Mouse (Mus musculus) left cerebral cortex, adult 9 months (tissue): ENCODE measurements at regions not wholly inside any gene's neighbourhood (a gene's known extent, or its start where the extent isn't known, plus 50 kb on each side); places are given as distances from the start of the nearest gene placed in this dataset.

Source experiments
- DNase-seq, 2 experiments: peaks; one replicate each; pipeline ENCODE4 v3.0.0; 2022; ENCODE audit warnings: low spot score in 2 of 2

- DNase-seq = peak in 1 of 2 experiments; percentile 18
Observed at GRCm38 (mm10) chr13:34800906-34801305, 66.3 kb downstream of the Fam50b start.

GRCm38 (mm10) chr13:34806532-34807092 lies 68.5 kb upstream of the Prpf4b start:
- no peak for DNase-seq

DNA sequence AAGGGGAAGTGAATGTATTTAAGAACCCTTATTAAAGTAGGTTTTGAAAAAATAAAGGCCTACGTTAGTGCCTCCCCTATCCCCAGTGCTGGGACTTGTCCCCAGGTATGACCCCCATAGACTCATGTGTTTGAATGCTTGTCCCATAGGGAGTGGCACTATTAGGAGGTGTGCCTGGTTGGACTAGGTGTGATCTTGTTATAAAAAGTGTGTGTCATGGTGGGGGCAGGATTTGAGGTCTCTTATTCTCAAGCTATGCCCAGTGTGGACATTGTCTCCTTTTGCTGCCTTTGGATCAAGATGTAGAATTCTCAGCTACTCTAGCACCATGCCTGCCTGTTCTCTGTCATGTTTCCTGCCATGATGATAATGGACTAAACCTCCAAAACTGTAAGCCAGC lies 65.6 kb upstream of the Prpf4b start:
- DNase-seq = no peak

GRCm38 (mm10) chr13:34814161-34815056 lies 60.7 kb upstream of the Prpf4b start:
- DNase-seq = peak in 1 of 2 experiments; percentile 18

- no peak for DNase-seq
Observed at GRCm38 (mm10) chr13:34815057-34815410, 60.1 kb upstream of the Prpf4b start.

- no peak for DNase-seq
Observed at GRCm38 (mm10) chr13:34818211-34818610, 56.9 kb upstream of the Prpf4b start.

- DNase-seq = no peak
Observed at GRCm38 (mm10) chr13:34820423-34820822, 54.7 kb upstream of the Prpf4b start.

DNA sequence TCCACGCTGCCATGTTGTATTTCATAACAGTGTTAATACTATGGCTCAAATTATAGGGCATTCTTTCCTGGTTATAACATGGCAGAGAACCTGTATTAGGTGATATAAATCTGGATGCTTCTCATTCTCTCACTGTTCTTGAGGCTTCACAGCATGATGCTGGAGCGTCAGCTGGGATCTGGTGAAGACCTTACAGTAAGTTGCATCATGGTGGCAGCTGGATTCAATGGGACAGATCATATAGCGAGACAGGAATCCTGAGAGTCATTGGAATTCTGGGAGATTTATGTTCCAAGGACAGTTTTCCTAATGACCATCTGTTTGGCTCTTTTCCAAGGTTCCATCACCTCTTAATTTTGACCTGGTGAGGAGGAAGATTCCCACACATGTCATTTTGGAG lies 53.2 kb upstream of the Prpf4b start:
- no peak for DNase-seq

GRCm38 (mm10) chr13:34824157-34824556 lies 50.9 kb upstream of the Prpf4b start:
- no peak for DNase-seq
